Mouse (Mus musculus) midbrain, embryonic 13.5 days (tissue): ENCODE measurements around the gene Casp14. TPM values are rescaled to one million over a fixed set of nuclear protein-coding genes. Genes with fewer than 3 reads are reported as not detected.
"Not testable (repeated sequence)": the region's sequence is repeated elsewhere in the genome, so short reads cannot be mapped to it uniquely, and the experiment has no call there.

Source experiments
- ATAC-seq: fragments of 200-750 bp; cut with Nextera tagmentation; 2 replicates; pipeline ENCODE4 v1.8.0; 2017; ENCODE audit warnings: mild to moderate bottlenecking, moderate TSS enrichment, moderate library complexity
- H3K27ac ChIP-seq: fragments of 300-500 bp; sonication (generic); 2 replicates; pipeline ENCODE4 v1.5.1; 2015; ENCODE audit warnings: inconsistent platforms, mild to moderate bottlenecking, moderate library complexity
- H3K27me3 ChIP-seq: fragments of 300-500 bp; sonication (generic); 2 replicates; pipeline ENCODE4 v1.6.1; 2015; ENCODE audit warnings: mild to moderate bottlenecking, inconsistent platforms
- H3K36me3 ChIP-seq: fragments of 300-500 bp; sonication (generic); 2 replicates; pipeline ENCODE4 v1.6.1; 2015; ENCODE audit warnings: mild to moderate bottlenecking, inconsistent platforms
- H3K4me1 ChIP-seq: fragments of 300-500 bp; sonication (generic); replicated peaks from 2 replicates; pipeline ENCODE4 v1.6.1; 2015; ENCODE audit warnings: inconsistent platforms
- H3K4me2 ChIP-seq: fragments of 300-500 bp; sonication (generic); replicated peaks from 2 replicates; pipeline ENCODE4 v1.6.1; 2015; ENCODE audit warnings: moderate library complexity, mild to moderate bottlenecking, inconsistent platforms
- H3K4me3 ChIP-seq: fragments of 300-500 bp; sonication (generic); replicated peaks from 2 replicates; pipeline ENCODE4 v1.5.1; 2015; ENCODE audit warnings: mild to moderate bottlenecking, inconsistent platforms
- H3K9ac ChIP-seq: fragments of 300-500 bp; sonication (generic); replicated peaks from 2 replicates; pipeline ENCODE4 v1.6.1; 2015; ENCODE audit warnings: mild to moderate bottlenecking, inconsistent platforms
- H3K9me3 ChIP-seq: fragments of 300-500 bp; sonication (generic); 2 replicates; pipeline ENCODE4 v1.6.1; 2016; ENCODE audit warnings: mild to moderate bottlenecking, inconsistent platforms
- WGBS: fragments of 180-500 bp; shearing (Covaris S2); methylation state at CpG from one replicate; pipeline ENCODE4 v1.1.7; 2015; 5-methylcytosine and 5-hydroxymethylcytosine counted together
- polyA plus RNA-seq: library from polyadenylated mRNA; unstranded; fragments of >200 nt; fragmentation: Nextera tagmentation; extraction: Ambion mirVana; gene quantifications from 2 replicates; pipeline ENCODE4 v1.2.1, GENCODE M21; 2015

The Casp14 gene
- polyA plus RNA-seq, 1 experiment from 2014 or later: not detected

DNA sequence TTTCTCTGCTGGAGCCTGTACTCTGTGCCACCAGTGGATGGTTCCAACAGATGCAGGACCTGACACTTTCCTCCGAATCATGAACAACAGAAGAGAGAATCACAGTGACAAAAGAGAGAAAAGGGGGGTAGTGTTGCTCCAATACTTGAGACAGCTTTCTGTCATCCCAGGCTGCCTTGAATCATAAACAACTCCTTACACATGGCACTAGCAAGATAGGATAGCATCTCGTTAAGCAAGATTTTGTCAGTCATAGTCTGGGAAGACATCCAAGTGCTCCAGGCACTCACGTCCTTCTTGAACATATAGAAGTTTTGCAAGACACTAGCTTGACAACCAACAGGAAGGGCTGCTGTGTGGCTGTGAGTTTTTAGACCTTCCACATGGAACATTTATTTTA, 8.9 kb upstream of the Casp14 start:
- H3K4me1 ChIP-seq: no peaks in the 10 kb centered on the region
- no peak overlapping the region for H3K4me3 ChIP-seq
- H3K9me3 ChIP-seq: no peaks in the 10 kb centered on the region
- H3K27me3 ChIP-seq: no peaks in the 10 kb centered on the region
- no peaks in the 10 kb centered on the region for H3K36me3 ChIP-seq
- WGBS: 70% methylated on average over 3 of the region's 3 CpGs
- no peak overlapping the region for H3K9ac ChIP-seq
- H3K4me2 ChIP-seq: no peak overlapping the region
- no peak for ATAC-seq
- no peak overlapping the region for H3K27ac ChIP-seq

DNA sequence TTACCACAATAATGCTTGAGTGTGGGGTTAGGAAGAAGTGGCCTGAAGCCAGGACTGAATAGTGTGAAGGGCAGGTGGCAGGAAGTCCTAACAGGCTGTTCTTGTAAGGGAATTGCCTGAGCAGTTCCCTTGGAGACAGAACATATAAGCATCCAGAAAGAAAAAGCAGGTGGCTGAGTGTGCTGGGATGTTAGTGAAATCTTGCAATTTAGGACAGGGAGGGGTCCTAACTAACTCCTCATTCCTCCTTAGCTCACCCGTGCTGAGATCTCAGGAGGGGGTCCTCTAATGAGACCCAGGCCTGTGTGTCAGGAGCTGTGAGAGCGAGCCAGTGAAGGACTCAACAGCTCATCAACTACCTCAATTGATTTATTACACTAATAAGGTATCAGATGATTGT, 5.3 kb upstream of the Casp14 start:
- ATAC-seq: no peak
- no peak overlapping the region for H3K27ac ChIP-seq
- 37% methylated on average over 2 of the region's 2 CpGs for WGBS
- no peaks in the 10 kb centered on the region for H3K36me3 ChIP-seq
- H3K27me3 ChIP-seq: no peaks in the 10 kb centered on the region
- H3K4me2 ChIP-seq: no peak overlapping the region
- no peak overlapping the region for H3K9ac ChIP-seq
- no peaks in the 10 kb centered on the region for H3K4me1 ChIP-seq
- no peaks in the 10 kb centered on the region for H3K9me3 ChIP-seq
- H3K4me3 ChIP-seq: no peak overlapping the region

DNA sequence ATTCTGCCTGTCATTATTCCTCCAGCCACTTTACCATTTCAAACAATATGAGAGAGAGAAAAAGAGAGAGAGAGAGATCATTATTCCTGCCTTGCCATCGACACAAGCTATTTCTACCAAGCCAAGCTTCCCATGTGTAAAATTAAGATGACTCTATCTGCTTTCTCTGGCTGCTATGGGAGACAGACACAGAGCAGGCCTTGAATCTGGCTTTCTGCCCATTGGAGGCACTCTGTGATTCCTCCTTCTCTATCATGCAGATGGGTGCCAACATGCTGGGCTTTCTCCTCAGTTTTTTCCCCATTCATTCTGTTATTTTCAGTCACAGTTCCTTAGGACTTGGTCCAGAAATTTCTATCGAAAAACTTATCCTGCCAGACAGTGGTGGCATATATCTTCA, 4.6 kb upstream of the Casp14 start:
- 77% methylated on average over 2 of the region's 2 CpGs for WGBS
- ATAC-seq: no peak

DNA sequence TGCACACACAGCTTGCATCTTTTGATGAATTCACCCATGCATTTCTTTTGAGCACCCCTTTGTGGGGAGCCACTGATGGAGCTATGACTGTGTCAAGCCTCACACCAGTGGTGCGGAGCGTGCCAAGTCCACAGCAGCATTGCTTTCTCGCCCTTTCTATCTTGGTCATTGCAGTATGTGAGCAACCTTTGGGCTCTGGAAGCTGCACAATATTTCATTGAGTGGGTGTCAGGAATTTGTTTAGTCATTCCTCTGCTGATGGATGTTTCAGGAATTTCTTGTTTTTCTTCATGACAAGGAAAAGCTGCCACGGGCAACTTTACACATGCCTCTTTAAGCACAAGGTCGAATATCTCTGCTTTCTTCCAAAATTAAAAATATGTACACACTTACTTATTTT, 3.9 kb upstream of the Casp14 start:
- H3K4me2 ChIP-seq: no peak overlapping the region
- ATAC-seq: no peak
- H3K4me1 ChIP-seq: no peaks in the 10 kb centered on the region
- H3K9me3 ChIP-seq: no peaks in the 10 kb centered on the region
- 92% methylated on average over 5 of the region's 5 CpGs for WGBS
- H3K4me3 ChIP-seq: no peak overlapping the region
- H3K9ac ChIP-seq: no peak overlapping the region
- no peaks in the 10 kb centered on the region for H3K36me3 ChIP-seq
- no peak overlapping the region for H3K27ac ChIP-seq
- no peaks in the 10 kb centered on the region for H3K27me3 ChIP-seq

More for the DNA sequence above, 4.6 kb upstream of the Casp14 start:
- Histone ChIP-seq H3K36me3 (no peaks in the 10 kb centered on the region), H3K4me1 (no peaks in the 10 kb centered on the region), H3K27ac (no peak overlapping the region), H3K9me3 (no peaks in the 10 kb centered on the region), H3K27me3 (no peaks in the 10 kb centered on the region), H3K4me3 (no peak overlapping the region), H3K9ac (no peak overlapping the region), H3K4me2 (no peak overlapping the region)

DNA sequence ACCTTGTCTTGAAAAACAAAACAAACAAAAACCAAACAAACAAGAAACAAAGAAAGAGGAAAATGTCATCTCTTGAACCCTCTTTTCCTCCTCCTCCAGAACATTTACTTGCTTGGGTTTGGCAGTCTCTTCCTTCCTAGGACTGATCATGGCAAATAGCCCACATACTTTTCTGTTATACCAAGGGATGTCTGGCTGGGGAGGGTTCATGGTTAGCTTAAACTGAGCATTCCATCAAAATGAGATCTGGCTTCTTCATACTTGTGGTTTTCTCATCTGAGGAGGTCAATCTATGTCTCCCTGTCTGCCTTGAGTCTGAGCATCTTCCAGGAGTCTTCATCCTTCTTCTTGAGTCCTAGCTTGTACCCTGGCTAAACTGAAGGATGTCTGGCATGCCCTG, 1.9 kb downstream of the Casp14 start:
- H3K27me3 ChIP-seq: no peaks in the 10 kb centered on the region
- no peaks in the 10 kb centered on the region for H3K4me1 ChIP-seq
- no peak overlapping the region for H3K4me3 ChIP-seq
- no peaks in the 10 kb centered on the region for H3K36me3 ChIP-seq
- no peak overlapping the region for H3K9ac ChIP-seq
- H3K9me3 ChIP-seq: no peaks in the 10 kb centered on the region
- H3K27ac ChIP-seq: no peak overlapping the region
- ATAC-seq: no peak
- H3K4me2 ChIP-seq: no peak overlapping the region

DNA sequence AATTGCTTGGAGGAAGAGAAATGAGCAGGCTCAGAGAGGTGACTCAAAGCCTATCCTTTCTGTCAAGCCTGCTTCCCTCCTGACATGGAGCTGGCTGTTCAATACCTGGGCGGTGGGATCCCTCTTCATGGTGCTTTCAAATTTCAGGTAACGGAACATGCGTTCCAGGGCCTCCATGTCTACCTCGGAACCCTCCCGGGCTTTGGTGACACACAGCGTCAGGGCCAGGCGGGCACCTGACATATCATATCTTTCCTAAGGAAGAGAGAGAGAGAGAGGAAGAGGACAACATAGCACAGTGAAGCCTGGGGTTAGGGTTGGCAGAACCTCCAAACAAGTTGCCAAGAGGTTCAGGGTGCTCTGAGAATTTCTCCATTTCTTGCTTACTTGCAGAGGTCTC, 2.9 kb downstream of the Casp14 start:
- no peak overlapping the region for H3K4me2 ChIP-seq
- no peaks in the 10 kb centered on the region for H3K4me1 ChIP-seq
- 97% methylated on average over 7 of the region's 7 CpGs for WGBS
- H3K27ac ChIP-seq: no peak overlapping the region
- H3K9ac ChIP-seq: no peak overlapping the region
- no peak overlapping the region for H3K4me3 ChIP-seq
- H3K9me3 ChIP-seq: no peaks in the 10 kb centered on the region
- no peaks in the 10 kb centered on the region for H3K27me3 ChIP-seq
- H3K36me3 ChIP-seq: no peaks in the 10 kb centered on the region
- no peak for ATAC-seq

DNA sequence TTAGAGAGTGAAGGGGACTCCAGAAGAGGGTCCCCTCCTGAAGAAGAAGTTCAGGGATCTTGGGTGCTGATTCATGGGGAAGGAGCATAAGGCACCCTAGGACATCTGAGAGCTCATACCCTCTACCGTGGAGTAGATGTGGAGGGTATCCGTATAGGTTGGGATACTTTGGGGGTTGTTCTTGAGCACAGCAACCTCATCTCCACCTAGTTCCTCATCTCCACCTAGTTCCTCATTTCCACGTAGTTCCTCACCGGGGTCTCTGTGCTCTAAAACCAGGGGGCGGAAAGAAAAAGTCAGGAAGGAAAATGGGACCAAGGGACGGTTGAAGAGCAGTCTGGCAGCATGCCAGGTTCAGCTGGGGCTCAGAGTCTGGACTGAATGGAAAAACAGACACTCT, 4.0 kb downstream of the Casp14 start:
- ATAC-seq: no peak
- Histone ChIP-seq H3K4me3 (no peak overlapping the region), H3K4me1 (no peaks in the 10 kb centered on the region), H3K36me3 (no peaks in the 10 kb centered on the region), H3K9me3 (no peaks in the 10 kb centered on the region), H3K4me2 (no peak overlapping the region), H3K27me3 (no peaks in the 10 kb centered on the region), H3K27ac (no peak overlapping the region), H3K9ac (no peak overlapping the region)
- 90% methylated on average over 6 of the region's 6 CpGs for WGBS

DNA sequence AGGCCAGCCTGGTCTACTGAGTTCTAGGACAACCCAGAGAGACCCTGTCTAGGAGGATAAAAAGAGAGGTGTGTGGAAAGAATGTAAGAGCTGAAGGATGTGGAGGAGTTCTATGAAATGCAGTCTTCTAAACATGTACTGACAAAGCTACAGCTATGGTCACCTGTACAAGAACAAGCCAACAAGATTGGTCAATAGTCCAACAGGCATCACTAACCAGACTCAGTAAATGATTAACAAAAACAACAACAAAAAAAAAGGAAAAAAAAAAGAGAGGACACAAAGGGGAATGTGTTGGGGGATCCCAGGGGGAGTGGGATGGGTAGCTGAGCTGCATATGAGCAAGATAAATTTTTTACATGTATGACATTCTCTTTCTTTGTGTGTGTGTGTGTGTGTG, 7.4 kb downstream of the Casp14 start:
- Histone ChIP-seq H3K9me3 (no peaks in the 10 kb centered on the region), H3K27ac (no peak overlapping the region), H3K4me1 (no peaks in the 10 kb centered on the region), H3K9ac (no peak overlapping the region), H3K36me3 (no peaks in the 10 kb centered on the region), H3K4me3 (no peak overlapping the region), H3K27me3 (no peaks in the 10 kb centered on the region), H3K4me2 (no peak overlapping the region)
- ATAC-seq: no peak

DNA sequence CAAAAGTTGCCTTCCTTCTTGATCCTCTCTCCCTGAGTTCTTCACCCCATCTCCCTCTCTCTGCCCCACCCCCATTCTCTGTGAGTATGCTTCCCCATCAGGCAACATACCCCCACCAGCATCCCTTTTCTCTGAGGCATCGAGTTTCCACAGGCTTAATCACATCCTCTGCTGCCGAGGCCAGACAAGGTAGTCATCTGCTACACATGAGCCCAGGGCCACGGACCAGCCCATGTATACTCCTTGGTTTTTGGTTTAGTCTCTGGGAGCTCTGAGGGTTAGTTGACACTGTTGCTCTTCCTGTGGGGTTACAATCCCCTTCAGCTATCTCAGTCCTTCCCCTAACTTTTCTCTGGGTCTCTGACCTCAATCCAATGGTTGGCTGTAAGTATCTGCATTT, 17.2 kb downstream of the Casp14 start:
- Histone ChIP-seq H3K4me1 (no peaks in the 10 kb centered on the region), H3K4me2 (no peak overlapping the region), H3K4me3 (no peak overlapping the region), H3K27ac (no peak overlapping the region), H3K9me3 (no peaks in the 10 kb centered on the region), H3K9ac (no peak overlapping the region), H3K27me3 (no peaks in the 10 kb centered on the region), H3K36me3 (no peaks in the 10 kb centered on the region)
- WGBS: 63% methylated on average over 3 of the region's 3 CpGs
- no peak for ATAC-seq

DNA sequence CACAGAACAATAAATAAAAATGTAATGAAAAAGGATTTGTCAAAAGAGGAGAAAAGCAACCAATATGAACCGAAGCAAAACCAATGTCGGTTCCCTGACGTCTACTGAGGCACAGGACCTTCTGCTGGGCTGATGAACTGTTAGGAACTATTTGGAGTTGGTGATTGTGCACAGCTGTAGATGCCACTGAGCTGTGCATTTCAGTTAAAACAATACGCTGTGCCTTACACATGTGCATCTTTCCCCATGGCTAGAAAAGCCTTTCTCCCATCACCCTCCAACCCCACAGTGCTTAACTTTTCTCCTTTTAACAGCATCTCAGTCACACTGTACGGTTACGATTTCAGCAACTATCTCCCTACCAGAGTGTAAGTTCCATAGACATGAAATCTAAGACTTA, 28.1 kb downstream of the Casp14 start:
- WGBS: 92% methylated on average over 6 of the region's 6 CpGs
- Histone ChIP-seq H3K36me3 (no peaks in the 10 kb centered on the region), H3K9me3 (no peaks in the 10 kb centered on the region), H3K4me3 (no peak overlapping the region), H3K27me3 (no peaks in the 10 kb centered on the region), H3K27ac (no peak overlapping the region), H3K9ac (no peak overlapping the region), H3K4me2 (no peak overlapping the region), H3K4me1 (no peaks in the 10 kb centered on the region)
- ATAC-seq: no peak

DNA sequence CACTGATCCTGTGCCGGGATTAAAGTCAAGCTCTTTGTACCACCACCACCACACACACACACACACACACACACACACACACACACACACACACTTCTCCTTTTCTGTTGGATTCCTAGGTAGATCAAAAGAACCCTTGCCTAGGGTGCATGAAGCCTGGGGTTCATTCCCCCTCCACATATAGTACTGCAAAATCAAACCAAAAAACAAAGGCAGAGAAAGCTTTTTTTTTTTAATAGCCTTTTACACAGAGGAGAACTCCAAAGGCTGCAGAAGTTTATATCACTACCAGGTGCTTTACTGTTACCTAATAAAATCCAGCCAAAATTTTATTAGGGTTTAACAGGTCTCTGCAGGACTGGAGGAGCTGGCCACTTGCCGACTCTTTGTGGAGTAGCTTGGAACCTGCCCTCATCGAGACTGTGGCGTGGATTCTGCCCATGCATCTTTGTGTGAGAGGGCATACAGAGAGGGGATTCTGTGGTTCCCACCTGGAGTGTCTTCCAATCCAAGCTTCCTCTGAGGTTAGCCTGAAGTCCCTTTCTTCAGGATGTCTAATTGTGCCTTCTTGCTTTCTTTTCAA, 31.0 kb downstream of the Casp14 start:
- Histone ChIP-seq H3K27me3 (no peaks in the 10 kb centered on the region), H3K9me3 (no peaks in the 10 kb centered on the region), H3K4me1 (no peaks in the 10 kb centered on the region), H3K27ac (no peak overlapping the region), H3K4me3 (no peak overlapping the region), H3K9ac (no peak overlapping the region), H3K36me3 (no peaks in the 10 kb centered on the region), H3K4me2 (no peak overlapping the region)
- WGBS: 73% methylated on average over 4 of the region's 4 CpGs
- ATAC-seq: no peak

DNA sequence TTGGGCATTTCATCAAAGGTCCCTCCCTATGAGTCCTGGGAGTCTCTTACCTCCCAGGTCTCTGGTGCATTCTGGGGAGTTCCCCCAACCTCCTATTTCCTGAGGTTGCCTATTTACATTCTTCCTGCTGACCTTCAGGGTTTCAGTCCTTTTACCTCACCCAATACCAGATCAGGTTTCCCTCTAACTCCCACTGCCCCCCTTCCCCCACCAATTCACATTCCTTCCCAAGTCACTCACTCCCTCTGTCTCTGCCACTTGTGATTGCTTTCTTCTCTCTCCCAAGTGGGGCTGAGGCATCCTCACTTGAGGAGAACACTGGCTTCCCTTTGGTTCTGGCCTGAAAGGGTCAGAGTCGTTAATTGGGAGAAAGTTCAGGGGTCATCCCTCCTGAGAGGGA, 48.0 kb downstream of the Casp14 start:
- not testable (repeated sequence) for ATAC-seq, H3K36me3 ChIP-seq, H3K4me3 ChIP-seq, H3K9ac ChIP-seq, H3K4me1 ChIP-seq, H3K9me3 ChIP-seq, H3K27ac ChIP-seq, H3K4me2 ChIP-seq, H3K27me3 ChIP-seq
- 29% methylated on average over 1 of the region's 1 CpGs for WGBS

DNA sequence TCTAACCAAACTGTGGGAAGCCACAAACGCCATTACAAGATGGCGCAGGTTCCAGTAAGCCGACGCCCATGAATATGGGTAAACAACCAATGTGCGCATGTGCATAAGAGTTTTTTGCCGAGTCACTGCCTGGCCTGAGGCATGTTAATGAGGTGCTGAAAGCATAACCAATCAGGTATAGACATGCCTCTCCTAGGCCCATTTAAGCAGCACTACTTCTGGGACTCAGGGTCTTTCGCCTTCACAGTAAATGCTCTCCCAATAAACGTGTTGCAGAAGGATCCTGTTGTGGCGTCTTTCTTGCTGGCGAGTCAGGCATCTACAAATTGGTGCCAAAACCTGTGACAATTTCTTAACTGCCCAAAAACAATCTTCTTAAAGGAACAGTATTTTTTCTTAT, 51.4 kb downstream of the Casp14 start:
- not testable (repeated sequence) for ATAC-seq, H3K9ac ChIP-seq, H3K4me2 ChIP-seq, H3K36me3 ChIP-seq, H3K9me3 ChIP-seq, H3K4me1 ChIP-seq, H3K27me3 ChIP-seq, H3K27ac ChIP-seq, H3K4me3 ChIP-seq
- 95% methylated on average over 10 of the region's 10 CpGs for WGBS
